Mouse (Mus musculus) urinary bladder, adult 18-20 months (tissue): ENCODE measurements around the gene Mllt3.

Source experiments
- DNase-seq, 2 experiments: peaks; one replicate each; pipeline ENCODE4 v3.0.0; 2022; ENCODE audit warnings: low spot score in 2 of 2, mixed read lengths in 2 of 2

Gene Mllt3

DNA sequence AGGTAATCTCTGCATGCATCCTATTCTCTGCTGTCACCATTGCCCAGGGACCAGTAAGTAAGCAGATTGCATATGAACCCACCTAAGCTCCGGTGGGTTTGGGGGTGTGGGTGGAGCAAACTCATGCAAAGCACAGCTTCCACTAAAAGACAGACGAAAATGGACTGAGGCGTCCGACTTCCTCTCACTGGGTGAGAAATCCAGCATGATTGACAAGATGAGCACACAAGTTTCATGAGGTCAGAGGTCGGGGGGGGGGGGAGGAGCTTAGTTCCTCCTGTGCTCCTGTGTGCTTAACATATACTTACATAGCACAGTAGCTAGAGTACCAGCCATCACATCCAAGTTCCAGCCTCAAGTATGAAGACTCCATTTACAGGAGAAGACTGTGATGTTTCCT lies 206.8 kb downstream of the Mllt3 start:
- no peak for DNase-seq

- DNase-seq = no peak
Measured at GRCm38 (mm10) chr4:87823623-87824022, 209.5 kb downstream of the Mllt3 start.

GRCm38 (mm10) chr4:87823191-87823590 lies 210.0 kb downstream of the Mllt3 start:
- DNase-seq = no peak

DNA sequence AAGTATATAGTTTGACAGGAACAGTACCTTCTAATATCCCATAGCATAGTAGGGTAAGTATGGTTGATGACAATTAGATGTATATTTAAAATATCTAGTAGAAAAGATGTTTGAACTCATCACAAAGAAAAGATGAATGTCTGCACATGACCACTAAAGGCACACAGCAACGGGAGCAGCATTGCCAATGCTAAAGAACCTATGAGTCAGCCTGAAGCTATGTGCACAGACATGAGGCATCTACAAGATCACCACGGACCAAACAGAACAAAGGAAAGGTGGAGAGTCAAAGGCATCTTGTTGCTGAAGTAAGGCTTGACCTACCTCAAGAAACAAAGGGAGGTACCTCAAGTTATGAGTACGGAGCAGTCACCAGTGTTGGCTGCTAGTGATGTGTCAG lies 212.3 kb downstream of the Mllt3 start:
- no peak for DNase-seq

DNA sequence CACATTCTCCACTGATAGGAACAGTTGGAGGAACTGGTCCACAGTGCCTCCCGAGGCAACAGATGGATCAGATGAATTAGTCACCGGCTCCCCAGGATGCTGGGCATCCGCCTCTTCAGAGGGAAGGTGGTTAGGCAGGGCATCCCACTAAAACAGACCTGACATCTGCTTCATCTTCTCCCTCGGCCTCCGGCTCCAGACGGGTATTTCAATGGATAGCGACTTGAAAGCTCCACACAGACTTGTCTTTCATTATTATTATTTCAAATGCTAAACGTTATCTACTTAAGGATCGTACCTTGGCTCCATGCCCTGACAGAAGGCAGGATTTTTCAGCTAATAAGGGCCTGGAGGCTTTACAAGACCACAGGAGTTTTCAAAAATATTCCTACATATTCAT lies 214.0 kb downstream of the Mllt3 start:
- DNase-seq = no peak

- DNase-seq = no peak
Measured at GRCm38 (mm10) chr4:87818276-87818675, 214.9 kb downstream of the Mllt3 start.

DNA sequence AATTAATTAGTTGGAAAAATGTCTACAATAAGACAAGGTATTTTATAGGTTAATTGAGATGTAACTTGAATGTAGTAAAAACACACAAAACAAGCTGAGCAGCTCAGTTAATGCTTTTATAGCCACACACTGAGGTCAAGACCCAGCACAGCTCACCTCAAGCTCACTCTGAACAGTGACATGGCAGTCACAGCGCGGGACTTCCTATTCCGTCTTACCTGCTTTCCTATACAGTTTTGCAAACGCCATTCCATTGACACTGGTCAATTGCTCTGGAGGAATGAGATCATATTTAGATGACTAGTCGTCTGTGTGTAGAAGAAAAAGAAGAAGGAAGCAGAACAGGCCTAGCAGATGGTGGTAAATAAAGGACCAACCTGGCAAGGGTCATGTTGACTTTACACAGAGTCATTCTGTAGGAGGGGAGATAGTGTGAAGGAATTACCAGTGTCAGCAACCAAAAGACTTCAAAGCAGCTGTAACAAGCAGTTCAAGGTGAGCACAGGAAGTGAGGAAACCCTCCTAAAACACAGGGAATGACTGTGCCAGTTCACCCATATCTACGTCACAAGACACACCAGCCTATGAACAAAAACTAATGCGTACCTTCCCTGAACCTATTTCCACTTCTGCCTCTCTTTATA lies 217.6 kb downstream of the Mllt3 start:
- no peak for DNase-seq

DNA sequence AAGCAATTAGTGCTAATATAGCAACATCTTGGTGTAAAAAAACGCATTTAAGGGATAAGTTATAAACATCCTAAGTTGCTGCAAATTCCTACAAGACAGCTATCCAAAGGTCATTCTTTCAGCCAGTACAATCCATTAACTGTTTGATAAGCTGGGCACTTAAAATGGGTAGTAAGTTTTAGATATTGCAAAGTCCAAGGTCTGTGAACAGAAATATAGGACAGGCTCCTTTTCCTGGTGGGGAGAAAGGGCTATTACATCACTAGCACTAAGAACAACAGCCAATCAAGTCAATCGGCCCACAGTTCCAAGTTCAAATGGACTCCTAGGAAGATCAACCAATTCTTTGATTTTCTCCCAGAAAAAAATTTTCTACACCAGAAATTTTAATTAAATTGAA lies 221.3 kb downstream of the Mllt3 start:
- no peak for DNase-seq

GRCm38 (mm10) chr4:87806196-87806987 lies 226.8 kb downstream of the Mllt3 start:
- peak in 1 of 2 experiments; percentile 7 for DNase-seq

- no peak for DNase-seq
Measured at GRCm38 (mm10) chr4:87804576-87804975, 228.6 kb downstream of the Mllt3 start.

- DNase-seq = no peak
Measured at GRCm38 (mm10) chr4:87803313-87803712, 229.9 kb downstream of the Mllt3 start.

DNA sequence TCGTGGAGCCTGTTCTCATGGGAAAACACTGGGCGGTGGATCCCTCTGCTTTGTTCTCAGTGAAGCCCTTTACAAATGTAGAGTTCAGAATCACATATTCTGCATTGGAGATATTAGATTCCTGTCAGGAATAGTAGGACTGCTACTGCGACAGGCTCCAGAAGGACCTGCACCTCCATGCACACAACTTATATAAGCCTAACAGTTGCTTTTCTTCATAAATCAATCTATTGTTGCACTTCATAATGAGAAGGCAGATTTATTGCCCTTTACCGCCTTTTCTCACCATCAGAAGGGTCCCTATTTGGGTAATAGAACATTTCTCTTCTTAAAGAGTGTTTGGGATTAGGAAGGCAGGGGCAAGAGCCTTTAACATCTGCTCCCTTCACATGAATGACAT lies 231.0 kb downstream of the Mllt3 start:
- no peak for DNase-seq

DNA sequence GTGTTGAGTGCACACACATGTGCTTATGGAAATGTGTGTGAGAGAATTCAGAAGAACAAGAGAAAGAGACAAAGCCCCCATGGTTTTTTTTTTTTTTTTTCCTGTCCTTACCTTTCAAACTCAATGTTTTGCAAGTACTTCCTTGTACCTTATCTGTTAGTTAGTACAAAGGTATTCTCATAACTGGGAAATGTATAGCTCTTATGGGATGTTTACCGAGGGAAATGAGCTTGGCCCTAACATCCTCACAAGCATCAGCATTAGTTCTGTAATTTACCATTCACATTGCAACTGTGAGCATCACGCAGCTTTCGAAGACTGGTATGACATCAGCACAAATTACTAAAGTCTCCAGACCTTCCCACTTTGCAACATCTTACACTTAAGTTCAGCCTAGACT lies 231.8 kb downstream of the Mllt3 start:
- DNase-seq = no peak

DNA sequence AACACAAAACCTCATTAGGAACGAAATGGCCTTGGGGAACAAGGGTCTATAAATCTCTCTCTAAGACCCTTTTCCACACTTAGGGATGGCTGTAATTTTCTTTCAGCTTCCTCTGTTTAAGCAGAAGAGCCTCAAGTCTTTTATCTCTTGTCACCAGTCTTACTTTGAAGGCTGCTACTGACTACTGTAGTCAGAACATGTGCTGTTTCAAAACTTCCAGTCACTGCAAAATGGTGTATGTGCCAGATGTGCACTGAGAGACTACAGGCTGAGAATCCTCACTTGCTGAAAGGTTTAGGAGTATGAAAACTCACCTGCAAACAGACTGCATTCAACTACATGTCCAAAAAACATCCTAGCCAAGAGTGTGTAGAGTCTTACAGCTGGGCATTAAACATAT lies 232.9 kb downstream of the Mllt3 start:
- DNase-seq = no peak

DNA sequence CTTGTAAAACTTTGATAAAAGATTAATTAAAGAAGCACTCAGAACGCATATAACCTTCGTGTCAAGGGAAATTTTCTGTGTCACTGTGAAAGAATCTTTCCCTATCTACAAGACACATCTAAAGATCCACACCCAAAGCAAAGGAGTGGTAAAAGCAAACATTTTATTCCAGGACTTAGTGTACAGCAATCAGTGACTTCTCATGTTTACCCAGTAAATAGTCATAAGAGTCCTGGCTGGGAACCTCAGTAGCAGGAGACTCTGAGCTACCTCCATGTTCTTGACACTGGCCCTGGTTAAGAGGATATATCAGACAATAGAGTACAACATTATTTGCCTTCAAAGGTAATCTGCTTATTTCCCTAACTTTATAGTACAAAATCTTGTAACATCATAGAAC lies 233.7 kb downstream of the Mllt3 start:
- DNase-seq = no peak

- no peak for DNase-seq
Measured at GRCm38 (mm10) chr4:87795261-87795660, 237.9 kb downstream of the Mllt3 start.

DNA sequence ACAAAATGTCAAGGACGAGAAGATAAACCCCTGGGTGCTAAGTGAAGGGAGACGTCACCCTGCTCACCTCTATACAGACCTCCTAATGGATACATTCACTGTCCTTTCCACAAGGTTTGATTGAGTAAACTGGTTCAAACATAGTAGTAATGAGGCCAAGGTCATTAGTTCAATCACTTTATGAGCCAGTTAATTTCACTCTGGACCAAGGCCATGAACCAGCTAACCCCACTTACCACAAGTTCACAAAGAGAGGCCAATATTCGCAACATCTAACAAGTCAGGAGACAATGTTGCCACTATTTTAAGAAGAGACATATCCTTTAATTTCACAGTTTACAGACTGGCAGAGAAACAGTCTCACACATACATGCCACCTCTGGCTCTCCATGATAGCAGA lies 238.9 kb downstream of the Mllt3 start:
- no peak for DNase-seq

- no peak for DNase-seq
Measured at GRCm38 (mm10) chr4:87792511-87792910, 240.7 kb downstream of the Mllt3 start.

DNA sequence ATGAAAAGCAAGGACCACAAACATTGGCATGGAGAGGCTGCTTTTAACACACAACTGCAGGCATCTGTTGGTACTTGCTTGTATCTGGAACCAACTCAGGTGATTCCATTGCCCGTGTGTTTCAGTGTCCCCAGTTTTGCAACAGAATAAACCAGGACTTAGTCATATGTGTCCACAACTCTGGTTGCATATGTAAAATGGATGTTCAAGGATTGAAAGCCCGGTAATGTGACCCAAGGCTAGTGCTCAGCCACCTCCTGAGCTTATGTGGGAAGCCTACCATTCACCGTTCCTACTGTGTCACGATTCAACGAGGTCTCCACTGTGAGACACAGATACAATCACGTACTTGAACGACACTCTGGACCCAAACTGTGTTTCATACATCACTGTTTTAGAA lies 243.7 kb downstream of the Mllt3 start:
- no peak for DNase-seq

GRCm38 (mm10) chr4:87788691-87789090 lies 244.5 kb downstream of the Mllt3 start:
- DNase-seq = no peak

DNA sequence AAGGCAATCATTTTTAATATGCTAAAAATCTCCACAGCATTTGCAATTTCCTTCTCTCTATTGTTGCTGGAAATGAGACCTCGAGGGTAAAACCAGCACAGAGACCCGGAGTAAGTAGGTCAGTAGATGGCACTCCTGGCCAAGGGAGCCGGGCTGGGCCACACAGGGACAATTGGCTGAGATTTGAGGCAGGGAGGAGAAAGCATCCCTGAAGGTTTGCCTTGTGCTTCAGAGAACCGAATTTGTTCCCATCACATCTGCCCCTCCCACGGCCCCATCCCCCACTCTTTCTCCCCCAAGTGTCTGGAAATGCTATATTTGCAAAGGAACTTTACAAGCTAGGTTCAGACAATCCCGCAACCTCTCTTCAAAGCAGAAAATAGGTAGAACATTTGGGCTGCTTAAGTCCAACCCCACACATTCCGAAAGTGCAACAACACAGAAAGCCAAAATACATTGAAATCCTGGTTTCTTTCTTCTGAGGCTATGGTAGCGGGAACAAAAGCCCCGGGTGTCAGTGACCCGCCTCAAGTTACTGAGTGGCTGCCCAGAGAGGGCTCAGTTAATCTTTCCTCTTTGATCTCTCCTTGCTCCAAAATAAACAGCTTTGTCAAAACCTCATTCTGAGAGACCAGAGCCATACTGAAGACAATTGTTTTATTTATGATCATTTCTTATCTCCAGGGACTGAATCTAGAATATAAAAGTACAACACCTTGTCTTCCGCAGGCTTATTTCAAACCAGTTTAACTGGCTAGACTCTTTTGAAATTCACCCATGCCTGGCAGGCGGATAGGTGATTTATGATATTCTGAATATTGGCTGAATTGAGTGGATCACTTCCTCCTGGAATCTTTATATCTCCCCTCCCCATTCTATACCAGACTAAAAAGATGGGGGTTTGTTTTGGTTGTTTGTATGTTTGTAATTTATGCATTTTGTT lies 247.8 kb downstream of the Mllt3 start:
- peak; percentile 25 to 33 for DNase-seq

DNA sequence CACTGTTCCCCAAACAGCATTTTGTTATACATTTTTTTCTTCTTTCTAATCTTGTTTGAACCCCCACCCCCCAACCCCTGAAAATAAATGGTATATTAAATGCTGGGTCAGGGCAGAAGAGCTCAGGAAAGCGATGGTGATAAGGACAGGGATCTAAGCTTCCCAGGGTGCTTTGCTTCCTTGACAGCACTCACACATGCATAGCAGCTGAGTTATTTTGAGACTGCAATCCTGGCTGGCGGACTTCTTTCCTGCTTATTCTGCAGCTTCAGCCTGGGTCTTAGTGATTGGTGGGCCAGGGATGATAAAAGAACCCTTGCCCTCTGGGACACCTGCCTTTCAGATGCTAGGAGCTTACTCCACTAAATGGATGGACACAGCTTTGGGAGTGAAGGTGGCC lies 249.4 kb downstream of the Mllt3 start:
- DNase-seq = no peak
